Mouse (Mus musculus) liver, adult 2 months (tissue): ENCODE measurements around the gene Neb. TPM values are rescaled to one million over a fixed set of nuclear protein-coding genes. Genes with fewer than 3 reads are reported as not detected.

Experiments used
- DNase-seq: peaks from one replicate; pipeline ENCODE4 v3.0.0-alpha.2; 2011; ENCODE audit warnings: low read depth, low spot score; ENCODE audit errors: extremely low read depth
- H3K27ac ChIP-seq: fragments of 200-500 bp; replicated peaks from 2 replicates; pipeline ENCODE4 v1.5.1; 2012; ENCODE audit warnings: low read depth, mild to moderate bottlenecking, control low read depth, inconsistent platforms, low read length; ENCODE audit not compliant: insufficient read depth
- H3K27me3 ChIP-seq: fragments of 200-500 bp; 2 replicates; pipeline ENCODE4 v1.6.1; 2012; ENCODE audit warnings: mild to moderate bottlenecking, moderate library complexity, low read length, inconsistent platforms; ENCODE audit not compliant: control insufficient read depth, insufficient read depth
- H3K36me3 ChIP-seq: fragments of 200-500 bp; 2 replicates; pipeline ENCODE4 v1.6.1; 2012; ENCODE audit warnings: low read length, inconsistent platforms; ENCODE audit not compliant: control insufficient read depth, insufficient read depth
- H3K4me1 ChIP-seq: fragments of 200-500 bp; 2 replicates; pipeline ENCODE4 v1.6.1; 2011; ENCODE audit warnings: low read length; ENCODE audit not compliant: control insufficient read depth, insufficient read depth
- H3K4me3 ChIP-seq: fragments of 200-500 bp; 2 replicates; pipeline ENCODE4 v1.5.1; 2011; ENCODE audit warnings: low read depth, mild to moderate bottlenecking, control low read depth, low read length, moderate library complexity; ENCODE audit not compliant: insufficient read depth
- H3K79me2 ChIP-seq: fragments of 200-500 bp; 2 replicates; pipeline ENCODE4 v1.6.1; 2012; ENCODE audit warnings: inconsistent platforms, mild to moderate bottlenecking, low read length, moderate library complexity; ENCODE audit not compliant: control insufficient read depth, insufficient read depth
- H3K9ac ChIP-seq: fragments of 200-500 bp; 2 replicates; pipeline ENCODE4 v1.6.1; 2012; ENCODE audit warnings: low read depth, mild to moderate bottlenecking, control low read depth, inconsistent platforms, low read length
- CTCF ChIP-seq: fragments of 200-500 bp; IDR thresholded peaks from 2 replicates; pipeline ENCODE4 v1.5.1; 2011; ENCODE audit warnings: low read depth, low read length, control low read depth
- POLR2A ChIP-seq: fragments of 200-500 bp; IDR thresholded peaks from 2 replicates; pipeline ENCODE4 v1.6.1; 2011; ENCODE audit warnings: low read length, control low read depth; ENCODE audit not compliant: insufficient read depth; ENCODE audit errors: extremely low read depth
- WGBS: fragments of 180-500 bp; shearing (Covaris S2); methylation state at CpG from one replicate; pipeline ENCODE4 v1.1.7; 2018; 5-methylcytosine and 5-hydroxymethylcytosine counted together
- polyA plus RNA-seq: library from polyadenylated mRNA; depleted of rRNA; stranded (reverse); fragments of >200 nt; gene quantifications from 2 replicates; pipeline ENCODE4 v1.2.3, GENCODE M21; 2012; rRNA removed
- total RNA-seq: library from RNA; depleted of rRNA; stranded (reverse); fragments of >200 nt; gene quantifications from 2 replicates; pipeline ENCODE4 v1.2.3, GENCODE M21; 2014; rRNA removed

Gene Neb
- total RNA-seq: 18.7 and 22.7 TPM in 2 replicates
- polyA plus RNA-seq: 2.8 and 5.6 TPM in 2 replicates

- Histone ChIP-seq H3K27ac (peak within 1 kb of the TSS; percentile 53), H3K27me3 (no peaks in the 10 kb centered on the region), H3K9ac (peak within 1 kb of the TSS; percentile 50), H3K36me3 (no peaks in the 10 kb centered on the region), H3K4me3 (peak within 1 kb of the TSS; percentile 48), H3K79me2 (no peaks in the 10 kb centered on the region), H3K4me1 (peaks cover 10% of the 10 kb centered on the region)
- peak; percentile 83 for DNase-seq
- 0 out of 2 replicates have a peak, but pooled peaks have one; percentile 38 for TF ChIP-seq POLR2A
- TF ChIP-seq CTCF: no peak
- whole genome bisulfite sequencing: 61% methylated on average over 7 of the region's 7 CpGs
These were observed at the start of gene Neb for GRCm38 (mm10) chr2:52378448-52378804. Gene Neb (minus strand): TSS chr2:52378474.

- Histone ChIP-seq H3K79me2 (peaks cover 10% of the 10 kb centered on the region; the same call in 1 of the 2 replicates), H3K27ac (no peak overlapping the region), H3K27me3 (no peaks in the 10 kb centered on the region), H3K4me1 (peaks cover 6% of the 10 kb centered on the region), H3K36me3 (no peaks in the 10 kb centered on the region), H3K9ac (no peak overlapping the region), H3K4me3 (no peak overlapping the region)
- DNase-seq: no peak
- TF ChIP-seq POLR2A: no peak
- no peak for TF ChIP-seq CTCF
- WGBS: 96% methylated on average over 3 of the region's 3 CpGs
These were observed 49.1 kb upstream of the Neb start for GRCm38 (mm10) chr2:52427383-52427782.

DNA sequence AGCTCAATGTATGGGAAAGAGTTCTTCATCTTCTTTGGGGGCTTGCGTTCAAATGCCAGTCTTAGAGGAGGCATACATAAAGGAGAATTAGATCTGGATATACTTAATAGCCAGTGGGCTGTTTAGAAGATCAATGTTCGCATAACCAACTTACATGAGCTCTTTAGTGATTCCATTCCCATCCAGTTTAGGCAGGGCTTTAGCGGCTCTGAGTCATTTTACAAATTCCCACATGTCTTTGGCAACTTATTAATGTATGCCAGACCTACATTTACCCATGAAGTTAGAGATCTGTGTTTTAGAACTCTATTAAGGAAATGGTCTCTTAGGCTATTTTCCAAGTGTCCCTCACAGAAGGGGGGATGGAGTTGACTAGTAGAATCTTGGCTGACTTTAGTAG, 47.8 kb upstream of the Neb start:
- no peak overlapping the region for H3K9ac ChIP-seq
- WGBS: 94% methylated on average over 3 of the region's 3 CpGs
- peaks cover 21% of the 10 kb centered on the region; the same call in 1 of the 2 replicates for H3K79me2 ChIP-seq
- H3K27me3 ChIP-seq: no peaks in the 10 kb centered on the region
- no peak for DNase-seq
- H3K4me1 ChIP-seq: peaks cover 17% of the 10 kb centered on the region
- TF ChIP-seq CTCF (no peak), POLR2A (no peak)
- no peaks in the 10 kb centered on the region for H3K36me3 ChIP-seq
- no peak overlapping the region for H3K4me3 ChIP-seq
- no peak overlapping the region for H3K27ac ChIP-seq

DNA sequence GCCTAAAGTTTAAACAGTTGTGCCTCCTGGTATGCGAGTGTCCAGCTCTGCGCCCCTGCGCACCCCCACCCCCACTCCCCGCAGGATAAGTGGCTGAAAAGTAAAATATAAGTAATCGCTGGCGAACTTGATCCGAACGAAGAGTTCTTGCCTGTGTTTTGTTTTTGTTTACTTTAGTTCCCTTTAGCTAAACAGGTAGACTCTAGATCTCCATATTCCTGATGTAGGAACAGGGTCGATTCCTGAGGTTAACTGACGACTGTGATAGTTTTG, 47.2 kb upstream of the Neb start:
- Histone ChIP-seq H3K9ac (peak overlapping the region; percentile 73), H3K27me3 (no peaks in the 10 kb centered on the region), H3K79me2 (peaks cover 23% of the 10 kb centered on the region; the same call in 1 of the 2 replicates), H3K36me3 (no peaks in the 10 kb centered on the region), H3K4me3 (peak overlapping the region; percentile 79), H3K27ac (peak overlapping the region; percentile 55; the same call in 1 of the 2 replicates), H3K4me1 (peaks cover 20% of the 10 kb centered on the region)
- DNase-seq: no peak
- TF ChIP-seq POLR2A (no peak), CTCF (no peak)
- WGBS: 6% methylated on average over 10 of the region's 10 CpGs

DNA sequence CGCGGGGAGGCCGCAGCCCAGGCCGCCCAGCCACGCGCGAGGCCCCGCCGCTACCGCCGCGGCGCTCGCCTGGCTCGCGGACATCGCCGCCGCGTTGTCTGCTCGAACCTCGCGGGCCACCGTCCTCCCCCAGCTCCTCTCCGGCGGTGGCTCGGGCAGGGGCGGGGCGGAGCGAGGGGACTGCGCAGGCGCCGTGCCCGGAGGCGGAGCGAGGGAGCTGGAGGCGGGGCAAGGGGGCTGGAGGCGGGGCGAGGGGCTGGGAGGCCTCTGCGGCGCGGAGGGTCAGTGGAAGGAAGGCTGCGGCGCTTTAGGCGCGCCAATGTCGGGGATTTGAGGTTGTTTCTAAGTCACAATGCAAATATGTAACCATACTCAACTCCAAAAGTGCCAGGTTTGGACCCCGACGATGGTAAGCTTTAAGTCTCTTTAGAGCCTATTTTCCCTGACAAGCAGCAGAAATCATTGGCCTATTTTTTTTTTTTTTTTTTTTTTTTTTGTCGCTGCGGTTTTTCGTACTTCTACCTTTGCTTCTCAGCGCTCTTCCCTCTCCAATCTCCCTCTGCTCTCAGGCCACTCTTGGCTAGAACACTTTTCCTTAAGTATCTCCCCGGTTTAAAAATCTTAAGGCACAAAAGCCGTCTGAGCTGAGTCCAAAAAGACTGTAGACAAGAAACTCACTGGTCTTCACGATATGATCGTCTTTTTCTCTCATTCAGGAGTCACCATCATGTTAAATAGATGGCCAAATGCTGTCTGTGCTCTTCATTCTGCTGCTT, 46.7 kb upstream of the Neb start, which contains the start of gene Arl5a:
Gene Arl5a (minus strand): TSS at position 155 of the 776 bp plus-strand sequence.
- under 1% methylated on average over 57 of the region's 57 CpGs for WGBS
- peak within 1 kb of the TSS; percentile 96 for H3K27ac ChIP-seq
- peak within 1 kb of the TSS; percentile 95 for H3K9ac ChIP-seq
- H3K79me2 ChIP-seq: peaks cover 23% of the 10 kb centered on the region; the same call in 1 of the 2 replicates
- no peaks in the 10 kb centered on the region for H3K36me3 ChIP-seq
- peak; percentile 69 for DNase-seq
- H3K4me3 ChIP-seq: peak within 1 kb of the TSS; percentile 91
- no peak for TF ChIP-seq CTCF
- peak; percentile 74 for TF ChIP-seq POLR2A
- peaks cover 21% of the 10 kb centered on the region for H3K4me1 ChIP-seq
- H3K27me3 ChIP-seq: no peaks in the 10 kb centered on the region

GRCm38 (mm10) chr2:52424248-52424728, 46.0 kb upstream of the Neb start:
- peaks cover 25% of the 10 kb centered on the region for H3K4me1 ChIP-seq
- H3K36me3 ChIP-seq: no peaks in the 10 kb centered on the region
- peak overlapping the region; percentile 96 for H3K27ac ChIP-seq
- H3K27me3 ChIP-seq: no peaks in the 10 kb centered on the region
- under 1% methylated on average over 42 of the region's 42 CpGs for WGBS
- TF ChIP-seq POLR2A: no peak
- TF ChIP-seq CTCF: no peak
- DNase-seq: peak; percentile 48
- H3K4me3 ChIP-seq: peak overlapping the region; percentile 91
- H3K79me2 ChIP-seq: peaks cover 24% of the 10 kb centered on the region; the same call in 1 of the 2 replicates
- peak overlapping the region; percentile 95 for H3K9ac ChIP-seq
